Mouse (Mus musculus): ENCODE results near the gene Aldh4a1.

Aldh4a1 gene

GRCm38 (mm10) chr4:139590446-139590845 lies 32.2 kb upstream of the Aldh4a1 start:
- DNase-seq (ENCODE audit: low spot score) = no peak

GRCm38 (mm10) chr4:139592895-139593294 lies 29.8 kb upstream of the Aldh4a1 start:
- no peak for DNase-seq (ENCODE audit: low spot score)

- DNase-seq (ENCODE audit: low spot score) = no peak
Observed at GRCm38 (mm10) chr4:139593383-139593782, 29.3 kb upstream of the Aldh4a1 start.

GRCm38 (mm10) chr4:139594062-139594461 lies 28.6 kb upstream of the Aldh4a1 start:
- no peak for DNase-seq (ENCODE audit: low spot score)

GRCm38 (mm10) chr4:139596715-139597114 lies 26.0 kb upstream of the Aldh4a1 start:
- DNase-seq (ENCODE audit: low spot score) = no peak

GRCm38 (mm10) chr4:139597286-139598284 lies 25.1 kb upstream of the Aldh4a1 start:
- no peak for DNase-seq (ENCODE audit: low spot score)

GRCm38 (mm10) chr4:139598356-139598755 lies 24.3 kb upstream of the Aldh4a1 start:
- no peak for DNase-seq (ENCODE audit: low spot score)

GRCm38 (mm10) chr4:139598950-139599518 lies 23.6 kb upstream of the Aldh4a1 start:
- DNase-seq (ENCODE audit: low spot score) = peak; percentile 77

GRCm38 (mm10) chr4:139601519-139602356 lies 20.9 kb upstream of the Aldh4a1 start:
- DNase-seq (ENCODE audit: low spot score) = no peak

GRCm38 (mm10) chr4:139602357-139603244 lies 20.1 kb upstream of the Aldh4a1 start, which contains the start of gene Gm21969:
Gm21969 (plus strand) TSS chr4:139603186.
- peak; percentile 76 for DNase-seq (ENCODE audit: low spot score)

- no peak for DNase-seq (ENCODE audit: low spot score)
Observed at GRCm38 (mm10) chr4:139605216-139605615, 17.4 kb upstream of the Aldh4a1 start.

- no peak for DNase-seq (ENCODE audit: low spot score)
Observed at GRCm38 (mm10) chr4:139606732-139607131, 15.9 kb upstream of the Aldh4a1 start.

- no peak for DNase-seq (ENCODE audit: low spot score)
Observed at GRCm38 (mm10) chr4:139608975-139609374, 13.7 kb upstream of the Aldh4a1 start.

- DNase-seq (ENCODE audit: low spot score) = no peak
Observed at GRCm38 (mm10) chr4:139610954-139611353, 11.7 kb upstream of the Aldh4a1 start.

- DNase-seq (ENCODE audit: low spot score) = peak; percentile 78
Observed at GRCm38 (mm10) chr4:139611542-139611953, 11.1 kb upstream of the Aldh4a1 start.

- no peak for DNase-seq (ENCODE audit: low spot score)
Observed at GRCm38 (mm10) chr4:139614524-139615260, 8.0 kb upstream of the Aldh4a1 start.

GRCm38 (mm10) chr4:139616276-139617000 lies 6.2 kb upstream of the Aldh4a1 start:
- no peak for DNase-seq (ENCODE audit: low spot score)

- no peak for DNase-seq (ENCODE audit: low spot score)
Observed at GRCm38 (mm10) chr4:139617001-139617364, 5.7 kb upstream of the Aldh4a1 start.

GRCm38 (mm10) chr4:139619765-139620164 lies 2.9 kb upstream of the Aldh4a1 start:
- DNase-seq (ENCODE audit: low spot score) = no peak

All from layer of hippocampus, adult 11-12 months (tissue).